Mouse (Mus musculus) adipocyte (in vitro differentiated cells): ENCODE measurements at regions not wholly inside any gene's neighbourhood (a gene's known extent, or its start where the extent isn't known, plus 50 kb on each side); places are given as distances from the start of the nearest gene placed in this dataset.

ENCODE experiments used
- DNase-seq: peaks from one replicate; pipeline ENCODE4 v3.0.0-alpha.2; 2016; ENCODE audit warnings: low spot score

DNA sequence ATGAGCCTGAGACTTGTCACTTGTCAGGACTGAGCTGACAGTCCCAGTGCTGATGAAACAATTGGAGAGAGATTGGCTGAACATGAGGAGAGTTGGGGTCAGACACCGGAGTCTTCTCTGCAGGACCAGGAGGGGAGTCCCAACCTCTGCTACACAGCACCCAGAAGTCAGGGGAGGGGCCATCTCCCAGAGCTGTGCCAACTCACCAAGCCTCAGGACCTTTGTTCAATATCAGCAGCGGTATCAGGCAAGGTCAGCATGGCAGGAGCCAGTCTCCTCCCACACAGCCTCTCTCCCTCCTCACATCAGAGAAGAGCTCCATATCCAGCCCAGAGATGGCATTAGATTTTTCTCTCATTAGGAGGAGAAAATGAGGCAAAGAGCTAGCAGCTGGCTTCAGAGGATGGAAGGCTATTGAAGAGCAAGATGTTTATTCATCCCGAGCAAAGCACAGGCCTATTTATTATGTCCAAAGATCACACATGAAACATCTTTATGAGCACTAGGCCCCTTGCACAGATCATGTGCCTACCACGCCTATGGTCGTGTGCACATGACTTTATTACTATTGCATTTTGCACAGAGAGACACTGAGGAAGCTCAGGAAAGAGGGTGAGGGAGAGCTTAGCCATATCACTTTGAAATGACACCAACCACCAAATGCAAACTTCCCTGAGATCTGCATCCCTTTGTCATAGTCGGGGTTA, 532.9 kb downstream of the Tshz3 start:
- DNase-seq = no peak

DNA sequence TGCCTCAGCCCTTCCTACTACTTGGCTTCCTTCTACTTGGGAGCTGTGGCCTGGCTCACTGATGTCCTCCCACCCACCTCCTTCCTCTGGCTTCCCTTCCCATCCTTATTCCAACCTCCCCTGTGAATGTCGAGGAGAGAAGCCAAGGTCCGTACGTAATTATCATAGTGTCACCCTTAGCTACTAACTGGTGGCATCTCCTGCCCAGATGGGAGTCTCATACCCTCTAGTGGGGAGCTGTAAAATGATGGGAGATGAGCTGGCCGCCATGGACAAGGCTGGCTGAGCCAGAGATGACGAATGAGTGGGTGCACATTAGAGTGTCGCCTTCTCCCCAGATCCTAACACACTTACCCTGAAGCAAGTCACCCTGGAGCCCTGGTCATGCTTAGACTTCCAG, 532.6 kb downstream of the Zfp536 start:
- DNase-seq = no peak

DNA sequence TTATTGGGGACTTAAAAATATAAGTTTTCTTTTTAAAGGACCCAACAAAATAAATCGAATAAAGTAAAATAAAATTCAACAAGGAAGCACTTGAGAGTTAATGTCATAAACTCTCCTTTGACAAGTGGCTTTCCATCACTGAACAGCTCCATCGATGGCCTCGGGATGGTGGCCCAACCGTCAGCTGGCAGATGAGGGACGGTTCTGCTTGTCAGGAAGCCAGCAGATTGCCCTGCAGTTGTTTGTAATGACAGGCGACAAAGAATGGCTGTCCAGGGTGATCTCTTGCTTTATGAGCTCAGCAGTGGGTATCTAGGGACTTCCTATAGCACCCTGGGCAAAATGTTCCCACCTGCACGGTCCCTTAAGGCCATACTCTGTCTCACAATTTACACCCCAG, 531.7 kb downstream of the Zfp536 start:
- no peak for DNase-seq

GRCm38 (mm10) chr7:37242476-37242875, 531.0 kb downstream of the Zfp536 start:
- no peak for DNase-seq

DNA sequence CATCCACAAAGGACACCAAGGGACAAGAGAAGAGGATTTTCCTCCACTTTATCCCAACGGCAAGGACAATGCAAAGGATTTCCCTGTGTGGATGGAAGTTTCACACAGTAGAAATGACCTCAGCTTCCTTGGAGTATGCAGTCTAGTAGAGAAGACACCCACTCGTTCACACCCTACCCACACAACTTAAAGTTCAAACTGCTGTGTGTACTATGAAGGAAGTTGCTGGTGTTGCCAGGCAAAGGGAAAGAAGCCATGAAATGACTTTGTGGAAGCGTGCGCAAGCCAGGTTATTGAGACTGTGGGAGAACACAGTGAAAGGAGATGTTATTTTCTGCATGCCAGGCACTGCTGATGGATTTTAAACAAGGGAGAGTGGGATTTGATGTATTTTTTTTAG, 527.3 kb downstream of the Zfp536 start:
- no peak for DNase-seq

DNA sequence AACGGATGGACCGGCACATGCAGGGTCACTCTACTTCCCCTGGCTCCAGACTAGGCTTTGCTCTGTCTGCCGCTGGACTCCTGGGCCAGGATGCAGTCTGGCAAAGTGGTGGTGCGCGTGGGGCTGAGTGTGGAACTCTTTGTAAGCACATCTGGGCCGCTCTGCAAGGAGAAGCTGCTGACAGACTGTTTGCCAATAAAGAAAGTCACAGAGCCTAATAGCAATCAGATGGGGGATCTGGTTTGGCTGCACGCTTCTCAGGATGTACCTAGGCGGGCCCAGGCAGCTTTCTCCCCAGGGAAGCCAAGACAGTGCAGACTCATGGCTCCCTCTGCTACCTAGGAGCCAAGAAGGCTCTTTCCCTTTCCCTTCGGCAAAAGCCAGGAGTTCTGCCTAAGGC, 519.0 kb downstream of the Zfp536 start:
- DNase-seq = no peak

DNA sequence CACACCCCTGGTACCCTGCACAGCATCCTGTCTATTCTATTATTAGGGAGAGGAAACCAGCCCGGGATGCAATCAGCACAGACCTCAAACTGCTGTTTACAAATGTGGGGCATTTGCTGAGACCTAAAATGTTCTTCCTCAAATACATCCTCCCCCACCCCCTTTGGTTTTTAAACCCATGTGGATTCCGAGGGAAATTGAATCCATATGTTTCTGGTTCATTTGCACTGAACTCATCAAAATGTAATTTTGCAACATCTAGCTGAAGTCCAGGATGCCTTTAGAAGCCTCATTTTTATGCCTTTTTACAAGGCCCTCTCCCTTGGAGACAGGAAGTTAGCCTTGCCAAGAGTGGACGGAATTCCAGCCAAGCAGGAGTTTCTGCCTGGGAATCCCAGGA, 517.6 kb downstream of the Zfp536 start:
- no peak for DNase-seq

DNA sequence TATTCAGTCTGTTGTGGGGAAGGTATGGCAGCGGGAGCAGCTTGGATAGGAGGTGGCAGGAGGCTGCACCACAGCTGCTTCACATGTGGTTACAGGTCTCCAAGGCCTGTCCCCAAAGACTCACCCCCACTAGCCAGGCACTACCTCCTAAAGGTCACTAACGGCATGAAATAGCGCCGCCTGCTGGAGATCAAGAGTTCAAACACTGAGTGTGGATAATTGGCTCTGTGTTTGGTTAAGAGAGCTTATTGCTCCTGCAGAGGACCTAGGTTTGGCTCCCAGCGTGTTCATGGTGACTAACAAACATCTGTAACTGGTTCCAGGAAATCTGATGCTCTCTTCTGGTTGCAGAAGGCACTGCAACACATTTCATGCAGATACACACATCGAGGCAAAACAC, 514.1 kb downstream of the Zfp536 start:
- DNase-seq = no peak

GRCm38 (mm10) chr7:37262846-37263245, 510.6 kb downstream of the Zfp536 start:
- no peak for DNase-seq

- no peak for DNase-seq
These were observed 506.0 kb downstream of the Zfp536 start for GRCm38 (mm10) chr7:37267404-37267803.

DNA sequence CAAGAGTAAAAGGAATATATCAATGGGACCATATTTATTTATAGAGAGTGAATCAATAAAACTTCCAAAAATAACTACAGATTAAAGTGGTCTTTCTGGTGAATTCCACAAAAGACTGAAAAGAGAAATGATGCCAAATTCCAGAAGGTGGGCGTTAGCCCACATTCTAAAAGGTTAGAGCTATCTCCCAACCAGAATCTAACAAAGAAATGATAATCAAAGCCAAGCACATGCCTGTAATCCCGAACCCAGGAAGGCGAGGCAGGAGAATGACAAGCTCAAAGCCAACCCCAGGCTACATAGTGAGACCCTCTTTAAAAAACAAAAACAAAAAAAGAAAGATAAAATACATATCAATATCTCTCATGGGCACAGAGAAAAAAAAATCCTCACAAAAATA, 502.6 kb downstream of the Zfp536 start:
- DNase-seq = no peak

DNA sequence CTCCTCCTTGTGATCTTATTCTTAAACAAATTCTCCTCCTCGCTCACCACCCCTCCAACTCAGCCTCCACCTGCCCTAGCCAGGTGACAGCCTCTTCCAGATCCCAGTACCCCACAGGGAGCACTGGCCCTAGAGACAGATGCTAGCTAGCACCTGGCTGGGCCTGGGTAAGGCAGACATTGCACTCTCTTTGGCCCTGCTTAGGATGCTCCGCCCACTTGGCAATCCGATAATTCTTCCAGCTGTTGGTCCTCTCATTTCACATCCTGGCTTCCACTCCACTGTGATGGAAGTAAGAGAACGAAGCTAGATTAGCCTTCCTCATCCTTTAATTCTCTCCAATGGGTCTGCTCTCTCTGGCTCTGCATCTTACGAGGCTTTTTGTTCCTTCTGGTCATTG, 483.4 kb downstream of the Zfp536 start:
- no peak for DNase-seq

GRCm38 (mm10) chr7:37290493-37291045, 482.9 kb downstream of the Zfp536 start:
- no peak for DNase-seq

DNA sequence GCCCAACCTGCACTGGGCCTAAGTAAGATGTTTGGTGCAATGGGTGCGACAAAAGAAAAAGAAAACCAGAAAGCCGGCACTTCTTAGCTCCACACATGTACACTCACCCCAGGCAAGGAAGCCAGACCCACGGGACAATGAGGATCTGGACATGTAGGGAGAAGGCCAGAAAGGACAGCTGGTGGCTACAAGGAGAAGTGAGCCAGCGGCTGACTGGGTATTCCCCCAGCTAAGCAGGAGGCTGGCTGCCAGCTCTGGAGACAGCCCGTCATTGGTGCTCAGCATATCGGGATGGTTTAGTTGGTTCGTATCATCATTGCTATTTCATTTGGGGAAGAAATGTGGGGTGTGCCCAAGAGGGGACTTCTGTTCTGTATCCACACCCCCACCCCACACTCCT, 481.7 kb downstream of the Zfp536 start:
- DNase-seq = no peak

- DNase-seq = no peak
These were observed 480.9 kb downstream of the Zfp536 start for GRCm38 (mm10) chr7:37292554-37292953.

- no peak for DNase-seq
These were observed 474.6 kb downstream of the Zfp536 start for GRCm38 (mm10) chr7:37298888-37299287.

GRCm38 (mm10) chr7:37305463-37305862, 468.0 kb downstream of the Zfp536 start:
- DNase-seq = no peak

GRCm38 (mm10) chr7:37307191-37307590, 466.2 kb downstream of the Zfp536 start:
- no peak for DNase-seq

DNA sequence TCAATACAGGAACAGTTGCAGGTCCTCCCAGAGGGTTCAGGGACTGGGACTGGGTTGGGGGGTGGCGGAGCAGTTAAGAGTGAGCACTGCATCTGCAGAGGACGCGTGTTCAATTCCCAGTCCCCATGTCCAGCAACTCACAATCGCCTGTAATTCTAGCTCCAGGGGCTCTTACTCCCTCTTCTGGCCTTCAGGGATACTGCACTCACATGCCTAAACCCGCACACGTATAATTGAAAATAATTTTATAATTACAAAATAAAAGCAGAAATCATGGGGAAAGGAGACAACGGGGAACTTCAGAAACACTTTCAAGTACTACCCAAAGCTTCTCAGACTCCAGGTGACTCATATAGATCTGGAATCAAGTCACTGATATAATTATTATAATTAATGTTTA, 448.8 kb downstream of the Zfp536 start:
- no peak for DNase-seq

DNA sequence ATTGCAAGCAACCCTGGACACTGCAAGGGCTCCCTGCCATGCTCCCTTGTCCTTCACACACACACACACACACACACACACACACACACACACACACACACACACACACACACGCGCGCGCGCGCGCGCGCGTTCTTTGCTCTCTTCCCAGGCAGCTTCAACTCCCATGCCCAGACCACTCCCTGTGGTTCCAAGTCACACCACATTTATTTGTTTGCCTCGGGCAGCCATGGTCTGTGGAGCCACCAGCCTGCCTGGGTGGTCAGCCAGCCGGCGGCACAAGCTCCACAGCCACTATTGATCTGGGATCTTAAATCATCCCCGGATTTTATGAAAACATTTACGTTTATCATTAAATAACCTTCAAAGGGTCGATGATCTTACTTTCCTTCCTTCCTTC, 440.0 kb downstream of the Zfp536 start:
- DNase-seq = no peak

DNA sequence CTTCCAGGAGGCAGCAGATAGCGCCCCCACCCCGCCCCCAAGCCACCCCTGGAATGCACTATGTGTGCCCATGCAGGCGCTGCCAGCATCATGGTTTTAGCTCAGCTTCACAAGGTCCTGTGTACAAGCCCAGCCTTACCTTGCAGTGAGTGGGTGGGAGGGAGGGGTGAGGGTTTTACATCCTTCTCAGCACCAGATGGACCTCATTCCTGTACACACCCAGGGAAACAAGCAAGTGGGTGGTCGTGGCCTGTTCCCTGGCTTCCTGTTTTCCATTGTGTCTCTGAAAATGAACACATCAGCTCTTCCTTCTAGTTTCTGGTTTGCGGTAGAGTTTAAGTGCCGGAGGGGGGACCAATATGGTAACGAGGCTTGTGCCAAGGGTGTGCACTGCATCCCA, 438.2 kb downstream of the Zfp536 start:
- DNase-seq = no peak

DNA sequence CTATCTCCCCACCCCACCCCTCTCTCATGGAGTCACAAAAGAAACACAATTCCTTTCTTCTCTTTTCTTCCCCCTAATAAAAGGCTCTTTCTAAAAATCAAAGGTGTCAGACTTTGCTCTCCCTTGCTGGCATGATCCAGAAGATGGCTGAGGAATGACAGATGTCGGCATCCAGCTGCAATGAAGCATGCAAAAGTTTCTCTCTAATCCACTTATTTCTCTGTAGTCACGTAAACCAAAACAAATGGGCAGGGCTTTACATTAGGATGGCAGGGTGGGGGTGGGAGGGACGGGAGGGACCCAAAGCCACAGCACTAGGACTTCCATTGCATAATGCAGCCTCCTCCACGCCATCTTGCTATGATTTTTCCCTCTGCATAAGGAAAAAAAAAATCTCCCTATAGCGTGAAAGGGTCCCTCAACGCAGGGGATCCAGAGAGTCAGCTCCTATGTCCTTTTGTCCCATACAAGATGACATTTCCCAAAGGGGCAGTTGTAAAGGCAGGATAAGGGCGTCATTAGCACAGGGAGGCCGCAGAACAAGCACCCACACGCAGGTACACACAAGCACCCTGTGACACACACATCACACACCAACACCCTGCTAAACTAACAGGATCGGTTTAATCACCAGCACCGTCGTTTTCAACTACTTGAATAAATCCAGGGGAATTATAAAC, 437.1 kb downstream of the Zfp536 start:
- DNase-seq = no peak

GRCm38 (mm10) chr7:37336851-37337531, 436.4 kb downstream of the Zfp536 start:
- no peak for DNase-seq
